Mouse (Mus musculus) forebrain, postnatal 0 days (tissue): ENCODE measurements around the gene Abr. TPM values are rescaled to one million over a fixed set of nuclear protein-coding genes. Genes with fewer than 3 reads are reported as not detected.

ENCODE experiments used
- ATAC-seq: fragments of 200-750 bp; cut with Nextera tagmentation; 2 replicates; pipeline ENCODE4 v1.8.0; 2017; ENCODE audit warnings: mild to moderate bottlenecking, moderate library complexity
- DNase-seq: peaks from one replicate; pipeline ENCODE4 v3.0.0-alpha.2; 2015
- H3K27ac ChIP-seq: fragments of 300-500 bp; sonication (generic); 2 replicates; pipeline ENCODE4 v1.5.1; 2014; ENCODE audit warnings: low read depth, mild to moderate bottlenecking, antibody characterized with exemption, low read length, moderate library complexity, mixed read lengths
- H3K27me3 ChIP-seq: fragments of 300-500 bp; sonication (generic); 2 replicates; pipeline ENCODE4 v1.6.1; 2014; ENCODE audit warnings: mild to moderate bottlenecking, low read length, mixed read lengths; ENCODE audit not compliant: insufficient read depth
- H3K36me3 ChIP-seq: fragments of 300-500 bp; sonication (generic); 2 replicates; pipeline ENCODE4 v1.6.1; 2014; ENCODE audit warnings: mild to moderate bottlenecking, moderate library complexity; ENCODE audit not compliant: insufficient read depth
- H3K4me1 ChIP-seq: fragments of 300-500 bp; sonication (generic); 2 replicates; pipeline ENCODE4 v1.6.1; 2014; ENCODE audit warnings: antibody characterized with exemption; ENCODE audit not compliant: insufficient read depth
- H3K4me2 ChIP-seq: fragments of 300-500 bp; sonication (generic); 2 replicates; pipeline ENCODE4 v1.6.1; 2014; ENCODE audit warnings: low read depth, mild to moderate bottlenecking, moderate library complexity
- H3K4me3 ChIP-seq: fragments of 300-500 bp; sonication (generic); 2 replicates; pipeline ENCODE4 v1.5.1; 2014; ENCODE audit warnings: low read depth, low read length, mixed read lengths
- H3K9ac ChIP-seq: fragments of 300-500 bp; sonication (generic); 2 replicates; pipeline ENCODE4 v1.6.1; 2014; ENCODE audit warnings: mild to moderate bottlenecking
- H3K9me3 ChIP-seq: fragments of 300-500 bp; sonication (generic); 2 replicates; pipeline ENCODE4 v1.6.1; 2016; ENCODE audit warnings: low read length
- CTCF ChIP-seq: sonication (generic); IDR thresholded peaks from 2 replicates; pipeline ENCODE4 v1.5.1; 2016; ENCODE audit warnings: antibody characterized with exemption, control low read depth, low read depth
- WGBS: fragments of 180-500 bp; shearing (Covaris S2); extraction: QIAGEN DNeasy Blood & Tissue Kit; methylation state at CpG from one replicate; pipeline ENCODE4 v1.1.7; 2014; 5-methylcytosine and 5-hydroxymethylcytosine counted together
- polyA plus RNA-seq: library from polyadenylated mRNA; unstranded; fragments of >200 nt; fragmentation: Nextera tagmentation; extraction: Ambion mirVana; gene quantifications from 2 replicates; pipeline ENCODE4 v1.2.1, GENCODE M21; 2015
- total RNA-seq: library from RNA; depleted of rRNA; stranded (reverse); fragments of >200 nt; gene quantifications from 2 replicates; pipeline ENCODE4 v1.2.3, GENCODE M21; 2014

The Abr gene
- total and polyA plus RNA-seq, 2 experiments from 2014 or later, result 110 to 262 TPM

- Histone ChIP-seq H3K9ac (no peak overlapping the region), H3K27ac (no peak overlapping the region), H3K4me3 (peak overlapping the region; percentile 61), H3K4me1 (peaks cover 8% of the 10 kb centered on the region; the same call in 1 of the 2 replicates), H3K4me2 (peak overlapping the region; percentile 100), H3K9me3 (no peaks in the 10 kb centered on the region), H3K27me3 (peaks cover 8% of the 10 kb centered on the region), H3K36me3 (no peaks in the 10 kb centered on the region)
- DNase-seq, result no peak
- ATAC-seq, result no peak
- no peak for TF ChIP-seq CTCF
- 59% methylated on average over 10 of the region's 10 CpGs for WGBS
These were observed 2.0 kb upstream of the Abr start for GRCm38 (mm10) chr11:76624071-76624470.

GRCm38 (mm10) chr11:76623206-76623961 is 1.3 kb upstream of the Abr start:
- ATAC-seq, result peak; percentile 70
- no peak; the same call in 1 of the 2 replicates for TF ChIP-seq CTCF
- Histone ChIP-seq H3K4me2 (peak overlapping the region; percentile 100), H3K36me3 (no peaks in the 10 kb centered on the region), H3K27me3 (peaks cover 8% of the 10 kb centered on the region), H3K27ac (no peak overlapping the region), H3K4me1 (peaks cover 8% of the 10 kb centered on the region; the same call in 1 of the 2 replicates), H3K9me3 (no peaks in the 10 kb centered on the region), H3K4me3 (peak overlapping the region; percentile 61), H3K9ac (peak overlapping the region; percentile 57)
- peak; percentile 63 for DNase-seq
- 2% methylated on average over 68 of the region's 72 CpGs for WGBS

- Histone ChIP-seq H3K4me3 (peak overlapping the region; percentile 61), H3K4me1 (peaks cover 8% of the 10 kb centered on the region; the same call in 1 of the 2 replicates), H3K4me2 (peak overlapping the region; percentile 100), H3K27ac (no peak overlapping the region), H3K9me3 (no peaks in the 10 kb centered on the region), H3K9ac (peak overlapping the region; percentile 57), H3K36me3 (no peaks in the 10 kb centered on the region), H3K27me3 (peaks cover 8% of the 10 kb centered on the region)
- DNase-seq (no peak), ATAC-seq (peak; percentile 39)
- no peak for TF ChIP-seq CTCF
- under 1% methylated on average over 61 of the region's 66 CpGs for WGBS
These were observed 572 bp upstream of the Abr start for GRCm38 (mm10) chr11:76622566-76623205.

- Histone ChIP-seq H3K9ac (no peak overlapping the region), H3K4me3 (no peak overlapping the region), H3K27me3 (peaks cover 8% of the 10 kb centered on the region; the same call in 1 of the 2 replicates), H3K36me3 (no peaks in the 10 kb centered on the region), H3K4me2 (no peak overlapping the region), H3K9me3 (no peaks in the 10 kb centered on the region), H3K27ac (no peak overlapping the region), H3K4me1 (peaks cover 14% of the 10 kb centered on the region; the same call in 1 of the 2 replicates)
- no peak for TF ChIP-seq CTCF
- DNase-seq, result no peak
- 85% methylated on average over 6 of the region's 6 CpGs for whole genome bisulfite sequencing
- no peak for ATAC-seq
These were observed 4.0 kb downstream of the Abr start for GRCm38 (mm10) chr11:76618134-76618533.

- H3K27me3 ChIP-seq, result no peaks in the 10 kb centered on the region
- H3K36me3 ChIP-seq, result no peaks in the 10 kb centered on the region
- no peaks in the 10 kb centered on the region for H3K9me3 ChIP-seq
- no peak for TF ChIP-seq CTCF
- 0 out of 2 replicates have a peak, but pooled peaks cover 5% of the 10 kb centered on the region for H3K4me1 ChIP-seq
- no peak for DNase-seq
- no peak overlapping the region for H3K4me3 ChIP-seq
- H3K4me2 ChIP-seq, result no peak overlapping the region
- no peak overlapping the region for H3K9ac ChIP-seq
- ATAC-seq, result no peak
- no peak overlapping the region for H3K27ac ChIP-seq
- WGBS, result 48% methylated on average over 2 of the region's 2 CpGs
These were observed 7.9 kb downstream of the Abr start for GRCm38 (mm10) chr11:76614246-76614645.

GRCm38 (mm10) chr11:76612638-76613104 is 9.4 kb downstream of the Abr start:
- Histone ChIP-seq H3K4me1 (0 out of 2 replicates have a peak, but pooled peaks cover 5% of the 10 kb centered on the region), H3K9me3 (no peaks in the 10 kb centered on the region), H3K9ac (peak overlapping the region; percentile 48), H3K27ac (peak overlapping the region; percentile 80), H3K27me3 (no peaks in the 10 kb centered on the region), H3K4me3 (peak overlapping the region; percentile 45), H3K36me3 (no peaks in the 10 kb centered on the region), H3K4me2 (peak overlapping the region; percentile 68)
- DNase-seq (peak; percentile 86), ATAC-seq (peak; percentile 78)
- 2% methylated on average over 19 of the region's 19 CpGs for WGBS
- no peak for TF ChIP-seq CTCF

GRCm38 (mm10) chr11:76610948-76611347 is 11.2 kb downstream of the Abr start:
- H3K4me2 ChIP-seq, result no peak overlapping the region
- H3K9me3 ChIP-seq, result no peaks in the 10 kb centered on the region
- H3K4me3 ChIP-seq, result no peak overlapping the region
- no peak for TF ChIP-seq CTCF
- no peaks in the 10 kb centered on the region for H3K36me3 ChIP-seq
- ATAC-seq (no peak), DNase-seq (no peak)
- 0 out of 2 replicates have a peak, but pooled peaks cover 5% of the 10 kb centered on the region for H3K4me1 ChIP-seq
- H3K9ac ChIP-seq, result no peak overlapping the region
- no peak overlapping the region for H3K27ac ChIP-seq
- no peaks in the 10 kb centered on the region for H3K27me3 ChIP-seq
